Mouse (Mus musculus) bone marrow, adult 2 months (tissue): ENCODE measurements around the gene Defb20. TPM values are rescaled to one million over a fixed set of nuclear protein-coding genes. Genes with fewer than 3 reads are reported as not detected.
"Not testable (repeated sequence)": the region's sequence is repeated elsewhere in the genome, so short reads cannot be mapped to it uniquely, and the experiment has no call there.

Experiments used
- H3K27ac ChIP-seq: fragments of 200-500 bp; 2 replicates; pipeline ENCODE4 v1.5.1; 2012; ENCODE audit warnings: low read depth, mild to moderate bottlenecking, control low read depth, inconsistent platforms, low read length; ENCODE audit not compliant: control insufficient read depth, poor library complexity, insufficient read depth
- H3K4me1 ChIP-seq: fragments of 200-500 bp; 2 replicates; pipeline ENCODE4 v1.6.1; 2011; ENCODE audit warnings: low read length; ENCODE audit not compliant: control insufficient read depth, insufficient read depth
- H3K4me3 ChIP-seq: fragments of 200-500 bp; replicated peaks from 2 replicates; pipeline ENCODE3; 2011; ENCODE audit warnings: mild to moderate bottlenecking, low read depth, low read length, control low read depth; ENCODE audit not compliant: control insufficient read depth
- CTCF ChIP-seq: fragments of 200-500 bp; IDR thresholded peaks from 2 replicates; pipeline ENCODE4 v1.5.1; 2011; ENCODE audit warnings: low read length, control low read depth; ENCODE audit not compliant: control insufficient read depth, insufficient read depth
- POLR2A ChIP-seq: fragments of 200-500 bp; IDR thresholded peaks from 2 replicates; pipeline ENCODE4 v1.6.1; 2011; ENCODE audit warnings: low read depth, mild to moderate bottlenecking, control low read depth, low read length, borderline replicate concordance; ENCODE audit not compliant: control insufficient read depth
- whole genome bisulfite sequencing: fragments of 180-500 bp; shearing (Covaris S2); methylation state at CpG from one replicate; pipeline ENCODE4 v1.1.7; 2018; 5-methylcytosine and 5-hydroxymethylcytosine counted together
- polyA plus RNA-seq: library from polyadenylated mRNA; stranded (reverse); fragments of >200 nt; gene quantifications from 2 replicates; pipeline ENCODE4 v1.2.4, GENCODE M21; 2011; ENCODE audit warnings: low replicate concordance; ENCODE audit not compliant: missing spikeins, insufficient read depth, insufficient read length

Defb20 gene
- not detected in 2 replicates for polyA plus RNA-seq

DNA sequence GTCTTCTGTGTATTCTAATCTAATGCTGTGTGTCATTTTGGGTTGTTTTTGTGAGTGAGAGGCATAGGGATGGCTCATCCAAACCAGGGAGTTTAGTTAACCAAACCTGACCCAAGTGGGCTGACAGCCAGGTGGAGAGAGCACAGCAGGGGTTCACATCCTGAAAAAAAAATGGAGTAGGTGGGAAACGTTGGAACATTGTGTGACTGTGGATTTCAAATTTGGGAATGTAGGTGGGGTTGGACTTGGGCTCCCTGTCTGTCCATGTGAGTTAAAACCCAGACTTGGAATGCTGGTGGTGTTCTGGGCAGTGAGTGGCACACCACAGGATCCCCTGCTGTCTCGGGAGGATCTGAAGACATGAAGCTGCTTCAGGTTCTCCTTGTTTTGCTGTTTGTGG lies at the start of gene Defb20:
Gene Defb20, plus strand, starts transcription at position 301 of the 400 bp plus-strand sequence.
- Histone ChIP-seq H3K27ac (no peak within 1 kb of the TSS), H3K4me3 (no peak within 1 kb of the TSS), H3K4me1 (no peaks in the 10 kb centered on the region)
- no peak for TF ChIP-seq CTCF
- no peak for TF ChIP-seq POLR2A
- 55% methylated on average over 2 of the region's 2 CpGs for WGBS

DNA sequence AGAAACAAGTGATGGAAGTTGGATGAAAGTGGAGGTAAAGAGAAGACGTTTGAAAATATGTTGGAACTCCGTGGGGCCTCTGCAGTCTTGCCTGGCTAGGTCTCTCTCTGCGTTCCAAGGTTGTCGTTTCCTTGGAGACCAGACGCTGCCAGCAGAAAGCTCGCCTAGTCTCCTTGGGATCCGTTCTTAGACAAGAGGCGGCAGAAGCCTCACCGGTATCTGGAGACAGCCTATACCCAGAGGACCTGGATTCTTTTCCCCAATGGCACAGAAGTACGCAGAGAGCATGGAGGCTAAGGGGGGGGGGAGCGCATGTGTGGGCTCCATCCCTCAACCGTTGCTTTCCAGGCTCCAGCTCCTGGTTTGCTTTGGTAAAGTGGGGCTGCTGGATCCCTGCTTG lies 49.4 kb upstream of the Defb20 start:
- Histone ChIP-seq H3K4me1 (no peaks in the 10 kb centered on the region), H3K4me3 (no peak overlapping the region), H3K27ac (no peak overlapping the region)
- WGBS = 63% methylated on average over 12 of the region's 12 CpGs
- TF ChIP-seq POLR2A (no peak), CTCF (no peak)

DNA sequence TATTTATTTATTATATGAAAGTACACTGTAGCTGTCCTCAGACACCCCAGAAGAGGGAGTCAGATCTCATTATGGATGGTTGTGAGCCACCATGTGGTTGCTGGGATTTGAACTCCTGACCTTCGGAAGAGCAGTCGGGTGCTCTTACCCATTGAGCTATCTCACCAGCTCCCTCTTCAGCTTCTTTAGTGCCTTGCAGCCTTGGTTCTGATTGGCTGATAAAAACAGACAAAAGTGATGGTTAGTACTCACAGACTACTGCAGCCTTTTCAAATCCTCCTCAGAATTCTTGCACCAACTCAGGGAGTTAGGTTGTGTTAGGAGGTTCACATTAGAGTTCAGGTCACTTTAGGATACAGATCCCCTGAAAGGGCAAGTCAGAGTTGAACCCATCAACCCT lies 48.4 kb upstream of the Defb20 start:
- H3K4me1 ChIP-seq, H3K27ac ChIP-seq, H3K4me3 ChIP-seq: not testable (repeated sequence)
- WGBS = 80% methylated on average over 2 of the region's 2 CpGs

DNA sequence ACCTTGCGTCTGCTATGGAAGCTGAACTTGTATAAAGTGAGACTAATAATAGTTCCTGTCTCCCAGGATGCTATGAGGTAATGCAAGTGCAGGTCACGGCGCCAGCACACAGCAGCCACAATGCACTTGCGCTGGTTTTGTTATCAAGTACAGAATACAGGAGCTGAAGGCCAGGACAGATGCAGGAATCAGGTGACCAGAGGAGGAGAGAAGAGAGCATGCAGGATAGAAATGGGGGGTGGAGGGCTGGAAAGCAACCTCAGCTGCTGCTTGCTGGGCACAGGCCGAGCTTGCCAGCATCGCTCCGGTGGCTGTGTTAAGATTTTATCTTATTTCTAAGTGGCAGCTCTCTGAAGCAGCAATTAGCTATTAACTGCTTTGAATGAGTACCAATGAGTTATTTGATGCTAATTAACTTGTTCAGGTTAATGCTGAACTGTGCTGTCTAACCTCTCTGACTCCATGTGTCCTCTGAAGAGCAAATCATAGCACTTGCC lies 40.4 kb upstream of the Defb20 start:
- H3K4me1 ChIP-seq = no peaks in the 10 kb centered on the region
- H3K27ac ChIP-seq = no peak overlapping the region
- H3K4me3 ChIP-seq = no peak overlapping the region
- TF ChIP-seq CTCF = no peak
- TF ChIP-seq POLR2A = no peak
- 69% methylated on average over 7 of the region's 7 CpGs for WGBS

DNA sequence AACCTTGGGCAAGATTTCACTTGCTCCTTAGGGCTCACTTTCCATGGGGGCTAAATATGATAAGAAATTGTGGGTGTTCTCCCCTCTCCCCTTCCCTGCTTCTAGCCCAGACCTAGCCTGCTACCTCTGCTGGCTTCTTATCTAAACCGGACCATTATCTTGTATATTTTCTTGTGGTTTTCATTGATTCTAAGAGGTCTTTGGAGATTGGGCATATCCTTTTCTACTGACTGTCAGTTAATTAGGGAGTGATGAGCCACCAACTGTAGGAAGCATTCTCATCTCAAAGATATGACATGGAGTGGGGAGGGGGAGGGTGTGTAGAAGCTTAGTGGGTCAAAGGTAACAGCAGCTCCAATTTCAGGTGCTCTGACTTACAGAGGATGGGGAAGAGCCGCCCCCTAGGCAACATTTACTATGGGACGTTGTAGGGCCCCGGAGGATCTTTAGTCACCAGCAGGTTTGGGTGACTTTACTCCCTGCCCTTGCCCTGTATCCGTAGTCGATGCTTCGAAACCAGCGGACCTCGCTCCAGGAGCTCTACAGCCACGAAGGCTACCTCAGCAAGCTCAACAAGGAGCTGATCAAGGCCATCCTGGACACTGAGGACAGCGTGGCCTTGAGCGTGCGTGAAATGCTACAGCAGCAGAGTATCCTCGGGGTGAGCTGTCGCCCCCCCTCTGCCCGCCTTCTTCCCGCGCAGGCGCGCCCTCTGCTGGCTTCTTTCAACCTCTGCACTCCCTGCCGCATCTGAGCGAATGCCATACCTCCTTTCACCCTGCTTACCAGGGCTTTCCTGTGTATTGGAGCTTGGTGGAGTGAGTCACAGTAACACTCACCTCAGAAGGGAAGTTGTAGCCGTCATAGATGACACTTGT lies 39.6 kb upstream of the Defb20 start:
- H3K4me3 ChIP-seq = no peak overlapping the region
- WGBS = 5% methylated on average over 22 of the region's 23 CpGs
- TF ChIP-seq POLR2A (no peak), CTCF (peak; percentile 82)

DNA sequence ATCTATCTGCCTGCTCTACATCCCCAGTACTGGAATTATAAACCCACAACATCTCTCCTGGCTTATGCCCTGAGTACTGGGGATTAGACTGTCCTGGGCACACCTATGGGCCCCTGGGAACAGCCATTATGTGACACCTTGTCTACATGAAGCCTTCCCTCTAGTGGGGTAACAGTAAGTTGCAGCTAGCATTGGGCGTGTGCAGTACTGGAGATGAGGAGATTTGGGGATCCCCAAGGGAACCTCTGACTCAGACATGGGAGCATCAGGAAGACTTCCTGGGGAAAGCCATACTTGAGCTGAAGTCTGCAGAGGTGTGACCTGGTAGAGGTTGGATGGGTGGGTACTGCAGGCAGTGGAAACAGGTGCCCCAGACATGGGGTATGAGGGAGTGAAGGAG lies 37.9 kb upstream of the Defb20 start:
- TF ChIP-seq CTCF (no peak), POLR2A (no peak)
- Histone ChIP-seq H3K4me1 (no peaks in the 10 kb centered on the region), H3K27ac (no peak overlapping the region), H3K4me3 (no peak overlapping the region)
- 56% methylated on average over 1 of the region's 1 CpGs for WGBS

More for the DNA sequence above, 39.6 kb upstream of the Defb20 start:
- no peak overlapping the region for H3K27ac ChIP-seq
- H3K4me1 ChIP-seq = no peaks in the 10 kb centered on the region

DNA sequence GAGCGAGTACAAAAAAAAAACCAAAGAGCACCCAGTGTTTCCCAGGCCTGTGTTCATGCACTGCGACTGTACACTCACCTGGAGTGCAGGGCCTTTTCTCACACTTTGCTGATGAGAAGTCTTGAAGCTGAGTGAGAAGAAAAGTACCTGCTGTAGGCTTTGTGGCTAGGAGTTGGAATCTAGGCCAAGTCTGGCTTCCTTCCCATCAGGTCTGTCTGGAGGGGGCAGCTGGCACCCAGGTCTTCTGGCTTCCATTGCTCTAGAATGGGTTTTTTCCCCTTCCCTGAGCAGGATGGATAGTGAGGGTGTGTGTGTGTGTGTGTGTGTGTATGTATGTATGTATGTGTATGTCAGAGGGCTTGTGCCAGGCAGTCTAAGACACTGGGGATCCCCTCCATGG lies 37.0 kb upstream of the Defb20 start:
- H3K4me3 ChIP-seq = no peak overlapping the region
- WGBS = 89% methylated on average over 2 of the region's 2 CpGs
- H3K27ac ChIP-seq = no peak overlapping the region
- TF ChIP-seq POLR2A = no peak
- TF ChIP-seq CTCF = no peak
- no peaks in the 10 kb centered on the region for H3K4me1 ChIP-seq

DNA sequence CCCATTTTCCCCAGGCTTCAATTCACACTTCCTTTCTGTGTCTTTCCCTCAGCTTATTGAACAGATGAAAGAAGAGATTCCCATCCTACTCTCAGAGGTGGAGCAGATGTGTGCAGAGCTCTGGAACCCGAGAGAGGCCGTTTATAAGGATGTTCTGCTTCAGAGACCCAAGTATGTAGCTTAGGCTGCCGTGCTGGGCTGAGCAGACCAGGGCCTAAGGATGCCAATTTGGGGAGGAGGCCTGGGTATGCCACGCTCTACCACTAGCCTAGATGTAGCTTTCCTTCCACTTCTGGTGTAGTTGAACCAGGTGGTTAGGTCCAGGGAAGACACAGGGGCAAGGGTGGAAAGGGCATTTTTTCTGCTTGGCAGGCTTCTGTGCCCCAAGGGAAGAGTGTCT lies 34.5 kb upstream of the Defb20 start:
- TF ChIP-seq POLR2A (no peak), CTCF (no peak)
- Histone ChIP-seq H3K4me3 (no peak overlapping the region), H3K27ac (no peak overlapping the region), H3K4me1 (no peaks in the 10 kb centered on the region)
- WGBS = 74% methylated on average over 4 of the region's 4 CpGs
